Mouse (Mus musculus): ENCODE data around the gene Gpr50. TPM values are rescaled to one million over a fixed set of nuclear protein-coding genes. Genes with fewer than 3 reads are reported as not detected.
A peak's percentile ranks its signal among the peaks of the same experiment; 100 is the strongest.

Gpr50 gene
- total RNA-seq, 1 experiment = 0.89 TPM

DNA sequence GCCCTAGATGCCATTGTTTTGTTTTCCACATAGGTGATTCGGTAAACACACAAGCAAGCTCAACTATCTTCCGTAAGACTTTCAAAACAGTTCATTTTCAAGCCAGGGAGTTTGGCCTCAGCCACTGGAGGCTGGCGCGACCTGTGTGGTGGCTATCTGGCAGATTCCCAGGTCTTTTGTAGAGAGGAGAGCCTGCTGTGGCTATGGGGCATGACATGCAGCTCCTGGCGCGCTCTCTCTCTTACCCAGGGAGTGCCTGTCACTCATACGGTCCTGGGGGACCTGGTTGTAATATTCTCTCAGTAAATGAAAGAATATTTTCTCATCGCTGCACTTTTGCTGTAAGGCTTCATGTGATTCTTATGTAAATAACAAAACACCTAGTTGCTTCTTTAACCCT, 13.5 kb upstream of the Gpr50 start:
- no peak for DNase-seq (ENCODE audit: low read depth, low spot score)
- Histone ChIP-seq H3K4me3 (ENCODE audit: insufficient read depth in 1 of 2, low read depth in 1 of 2, low read length in 2 of 2, poor library complexity in 1 of 2, severe bottlenecking in 1 of 2) (no peak overlapping the region), H3K4me1 (ENCODE audit: control insufficient read depth in 2 of 2, insufficient read depth in 2 of 2, low read length in 2 of 2, poor library complexity in 1 of 2) (no peaks in the 10 kb centered on the region), H3K36me3 (ENCODE audit: control insufficient read depth, insufficient read depth, low read length, poor library complexity, severe bottlenecking) (no peaks in the 10 kb centered on the region), H3K27ac (ENCODE audit: insufficient read depth, low read depth, low read length, poor library complexity, severe bottlenecking) (no peak overlapping the region), H3K9ac (ENCODE audit: insufficient read depth, low read depth, low read length, poor library complexity, severe bottlenecking) (no peak overlapping the region), H3K9me3 (ENCODE audit: control insufficient read depth, insufficient read depth, low read depth, low read length) (no peaks in the 10 kb centered on the region)
- TF ChIP-seq MAFK (IDR thresholded peaks at IDR 0.05; ENCODE audit: insufficient read depth, low read depth, low read length) (no peak), HCFC1 (IDR thresholded peaks at IDR 0.05; ENCODE audit: borderline replicate concordance, insufficient read depth, low read length) (no peak), ZC3H11A (IDR thresholded peaks at IDR 0.05; ENCODE audit: borderline replicate concordance, low read depth, low read length) (no peak), CHD2 (IDR thresholded peaks at IDR 0.05; ENCODE audit: low read depth, low read length) (no peak), ZNF384 (IDR thresholded peaks at IDR 0.05; ENCODE audit: low read depth, low read length) (no peak)
- in situ Hi-C loops (cut with MboI; ENCODE audit: low sequenced_read_pairs in 2 of 2, unreplicated experiment in 2 of 2) = loop anchor here (25.0 kb wide), 2 partner anchors 287 to 312 kb away; partner anchors contain the start of genes Fate1 (in 1 of the 2) and Prrg3 (in 1 of the 2)

- Histone ChIP-seq H3K4me1 (ENCODE audit: control insufficient read depth in 2 of 2, insufficient read depth in 2 of 2, low read length in 2 of 2, poor library complexity in 1 of 2) (no peaks in the 10 kb centered on the region), H3K9me3 (ENCODE audit: control insufficient read depth, insufficient read depth, low read depth, low read length) (no peaks in the 10 kb centered on the region), H3K36me3 (ENCODE audit: control insufficient read depth, insufficient read depth, low read length, poor library complexity, severe bottlenecking) (no peaks in the 10 kb centered on the region), H3K4me3 (ENCODE audit: insufficient read depth in 1 of 2, low read depth in 1 of 2, low read length in 2 of 2, poor library complexity in 1 of 2, severe bottlenecking in 1 of 2) (no peak overlapping the region), H3K27ac (ENCODE audit: insufficient read depth, low read depth, low read length, poor library complexity, severe bottlenecking) (no peak overlapping the region), H3K9ac (ENCODE audit: insufficient read depth, low read depth, low read length, poor library complexity, severe bottlenecking) (no peak overlapping the region)
- in situ Hi-C loops (cut with MboI; ENCODE audit: low sequenced_read_pairs in 2 of 2, unreplicated experiment in 2 of 2) = loop anchor here (25.0 kb wide), 2 partner anchors 276 to 301 kb away; partner anchors contain the start of genes Fate1 (in 1 of the 2) and Prrg3 (in 1 of the 2)
- TF ChIP-seq ZNF384 (IDR thresholded peaks at IDR 0.05; ENCODE audit: low read depth, low read length) (no peak), ZC3H11A (IDR thresholded peaks at IDR 0.05; ENCODE audit: borderline replicate concordance, low read depth, low read length) (no peak), HCFC1 (IDR thresholded peaks at IDR 0.05; ENCODE audit: borderline replicate concordance, insufficient read depth, low read length) (no peak), CHD2 (IDR thresholded peaks at IDR 0.05; ENCODE audit: low read depth, low read length) (no peak), MAFK (IDR thresholded peaks at IDR 0.05; ENCODE audit: insufficient read depth, low read depth, low read length) (no peak)
- DNase-seq (ENCODE audit: low read depth, low spot score) = no peak
These were observed 1.7 kb upstream of the Gpr50 start for GRCm38 (mm10) chrX:71661794-71662193.

GRCm38 (mm10) chrX:71663871-71664687, 612 bp downstream of the Gpr50 start:
- no peaks in the 10 kb centered on the region for H3K4me1 ChIP-seq (ENCODE audit: control insufficient read depth in 2 of 2, insufficient read depth in 2 of 2, low read length in 2 of 2, poor library complexity in 1 of 2)
- H3K9ac ChIP-seq (ENCODE audit: insufficient read depth, low read depth, low read length, poor library complexity, severe bottlenecking) = peak overlapping the region; percentile 32; the same call in 1 of the 2 replicates
- TF ChIP-seq ZNF384 (IDR thresholded peaks at IDR 0.05; ENCODE audit: low read depth, low read length) (no peak), CHD2 (IDR thresholded peaks at IDR 0.05; ENCODE audit: low read depth, low read length) (no peak), MAFK (IDR thresholded peaks at IDR 0.05; ENCODE audit: insufficient read depth, low read depth, low read length) (no peak), ZC3H11A (IDR thresholded peaks at IDR 0.05; ENCODE audit: borderline replicate concordance, low read depth, low read length) (no peak), HCFC1 (IDR thresholded peaks at IDR 0.05; ENCODE audit: borderline replicate concordance, insufficient read depth, low read length) (no peak)
- in situ Hi-C loops (cut with MboI; ENCODE audit: low sequenced_read_pairs in 2 of 2, unreplicated experiment in 2 of 2) = loop anchor here (25.0 kb wide), 2 partner anchors 273 to 298 kb away; partner anchors contain the start of genes Fate1 (in 1 of the 2) and Prrg3 (in 1 of the 2)
- no peaks in the 10 kb centered on the region for H3K9me3 ChIP-seq (ENCODE audit: control insufficient read depth, insufficient read depth, low read depth, low read length)
- DNase-seq (ENCODE audit: low read depth, low spot score) = no peak
- no peak overlapping the region for H3K27ac ChIP-seq (ENCODE audit: insufficient read depth, low read depth, low read length, poor library complexity, severe bottlenecking)
- H3K36me3 ChIP-seq (ENCODE audit: control insufficient read depth, insufficient read depth, low read length, poor library complexity, severe bottlenecking) = no peaks in the 10 kb centered on the region
- peak overlapping the region; percentile 46 to 67 for H3K4me3 ChIP-seq (ENCODE audit: insufficient read depth in 1 of 2, low read depth in 1 of 2, low read length in 2 of 2, poor library complexity in 1 of 2, severe bottlenecking in 1 of 2)

DNA sequence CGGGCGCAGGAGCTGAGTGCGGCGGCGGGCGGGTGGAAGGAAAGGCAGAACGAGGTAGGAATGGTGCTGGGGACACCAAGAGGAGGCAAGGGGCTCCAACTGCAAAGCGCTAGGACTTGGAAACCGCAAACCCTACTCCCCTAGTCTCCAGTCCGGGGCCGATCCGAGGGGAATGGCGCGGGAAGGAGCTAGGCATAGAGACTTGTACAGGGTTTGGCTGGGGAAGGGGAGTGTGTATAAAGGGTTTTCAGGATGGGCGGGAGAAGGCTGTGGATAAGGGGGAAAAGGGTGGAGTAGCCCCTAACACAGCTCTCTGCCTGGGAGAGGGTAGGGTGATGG, 1.2 kb downstream of the Gpr50 start:
- Histone ChIP-seq H3K9me3 (ENCODE audit: control insufficient read depth, insufficient read depth, low read depth, low read length) (no peaks in the 10 kb centered on the region), H3K4me1 (ENCODE audit: control insufficient read depth in 2 of 2, insufficient read depth in 2 of 2, low read length in 2 of 2, poor library complexity in 1 of 2) (no peaks in the 10 kb centered on the region), H3K27ac (ENCODE audit: insufficient read depth, low read depth, low read length, poor library complexity, severe bottlenecking) (no peak overlapping the region), H3K9ac (ENCODE audit: insufficient read depth, low read depth, low read length, poor library complexity, severe bottlenecking) (peak overlapping the region; percentile 32; the same call in 1 of the 2 replicates), H3K4me3 (ENCODE audit: insufficient read depth in 1 of 2, low read depth in 1 of 2, low read length in 2 of 2, poor library complexity in 1 of 2, severe bottlenecking in 1 of 2) (peak overlapping the region; percentile 46 to 67), H3K36me3 (ENCODE audit: control insufficient read depth, insufficient read depth, low read length, poor library complexity, severe bottlenecking) (no peaks in the 10 kb centered on the region)
- TF ChIP-seq CHD2 (IDR thresholded peaks at IDR 0.05; ENCODE audit: low read depth, low read length) (no peak), ZC3H11A (IDR thresholded peaks at IDR 0.05; ENCODE audit: borderline replicate concordance, low read depth, low read length) (no peak), HCFC1 (IDR thresholded peaks at IDR 0.05; ENCODE audit: borderline replicate concordance, insufficient read depth, low read length) (no peak), ZNF384 (IDR thresholded peaks at IDR 0.05; ENCODE audit: low read depth, low read length) (no peak), MAFK (IDR thresholded peaks at IDR 0.05; ENCODE audit: insufficient read depth, low read depth, low read length) (no peak)
- DNase-seq (ENCODE audit: low read depth, low spot score) = no peak
- in situ Hi-C loops (cut with MboI; ENCODE audit: low sequenced_read_pairs in 2 of 2, unreplicated experiment in 2 of 2) = loop anchor here (25.0 kb wide), 2 partner anchors 273 to 298 kb away; partner anchors contain the start of genes Fate1 (in 1 of the 2) and Prrg3 (in 1 of the 2)

All from ES-E14 (cell line).